Mouse (Mus musculus) lung, postnatal 0 days (tissue): Measurements from ENCODE around the gene Nol8. TPM values are rescaled to one million over a fixed set of nuclear protein-coding genes. Genes with fewer than 3 reads are reported as not detected.

ENCODE experiments used
- ATAC-seq: fragments of 200-750 bp; cut with Nextera tagmentation; 2 replicates; pipeline ENCODE4 v1.8.0; 2017; ENCODE audit warnings: moderate library complexity
- DNase-seq: peaks from one replicate; pipeline ENCODE4 v3.0.0-alpha.2; 2016; ENCODE audit warnings: low spot score
- H3K27ac ChIP-seq: fragments of 300-500 bp; sonication (generic); 2 replicates; pipeline ENCODE4 v1.5.1; 2014; ENCODE audit warnings: antibody characterized with exemption, mild to moderate bottlenecking, low read length, mixed read lengths
- H3K27me3 ChIP-seq: fragments of 300-500 bp; sonication (generic); replicated peaks from 2 replicates; pipeline ENCODE4 v1.6.1; 2014; ENCODE audit warnings: low read length, mixed read lengths; ENCODE audit not compliant: insufficient read depth
- H3K36me3 ChIP-seq: fragments of 300-500 bp; sonication (generic); 2 replicates; pipeline ENCODE4 v1.6.1; 2014; ENCODE audit warnings: low read length, mixed read lengths; ENCODE audit not compliant: insufficient read depth
- H3K4me1 ChIP-seq: fragments of 300-500 bp; sonication (generic); 2 replicates; pipeline ENCODE4 v1.6.1; 2014; ENCODE audit warnings: antibody characterized with exemption, low read depth, low read length, mixed read lengths; ENCODE audit not compliant: insufficient read depth
- H3K4me2 ChIP-seq: fragments of 300-500 bp; sonication (generic); replicated peaks from 2 replicates; pipeline ENCODE4 v1.6.1; 2014; ENCODE audit warnings: low read depth, mild to moderate bottlenecking, low read length, moderate library complexity, mixed read lengths
- H3K4me3 ChIP-seq: fragments of 300-500 bp; sonication (generic); 2 replicates; pipeline ENCODE4 v1.5.1; 2014; ENCODE audit warnings: low read depth, low read length
- H3K9ac ChIP-seq: fragments of 300-500 bp; sonication (generic); replicated peaks from 2 replicates; pipeline ENCODE4 v1.6.1; 2014; ENCODE audit warnings: low read depth, mild to moderate bottlenecking
- H3K9me3 ChIP-seq: fragments of 300-500 bp; sonication (generic); 2 replicates; pipeline ENCODE4 v1.6.1; 2016; ENCODE audit warnings: low read length, mixed read lengths
- CTCF ChIP-seq: IDR thresholded peaks from 2 replicates; pipeline ENCODE4 v1.5.1; 2016; ENCODE audit warnings: antibody characterized with exemption, mild to moderate bottlenecking
- EP300 ChIP-seq: IDR thresholded peaks from 2 replicates; pipeline ENCODE4 v1.6.1; 2016; ENCODE audit warnings: antibody characterized with exemption, mild to moderate bottlenecking, control low read depth
- WGBS: fragments of 180-500 bp; shearing (Covaris S2); extraction: QIAGEN DNeasy Blood & Tissue Kit; methylation state at CpG from one replicate; pipeline ENCODE4 v1.1.7; 2014; 5-methylcytosine and 5-hydroxymethylcytosine counted together
- polyA plus RNA-seq: library from polyadenylated mRNA; unstranded; fragments of >200 nt; fragmentation: Nextera tagmentation; extraction: Ambion mirVana; gene quantifications from 2 replicates; pipeline ENCODE4 v1.2.1, GENCODE M21; 2015

The Nol8 gene
- polyA plus RNA-seq, 1 experiment from 2014 or later, result 9.1 TPM

DNA sequence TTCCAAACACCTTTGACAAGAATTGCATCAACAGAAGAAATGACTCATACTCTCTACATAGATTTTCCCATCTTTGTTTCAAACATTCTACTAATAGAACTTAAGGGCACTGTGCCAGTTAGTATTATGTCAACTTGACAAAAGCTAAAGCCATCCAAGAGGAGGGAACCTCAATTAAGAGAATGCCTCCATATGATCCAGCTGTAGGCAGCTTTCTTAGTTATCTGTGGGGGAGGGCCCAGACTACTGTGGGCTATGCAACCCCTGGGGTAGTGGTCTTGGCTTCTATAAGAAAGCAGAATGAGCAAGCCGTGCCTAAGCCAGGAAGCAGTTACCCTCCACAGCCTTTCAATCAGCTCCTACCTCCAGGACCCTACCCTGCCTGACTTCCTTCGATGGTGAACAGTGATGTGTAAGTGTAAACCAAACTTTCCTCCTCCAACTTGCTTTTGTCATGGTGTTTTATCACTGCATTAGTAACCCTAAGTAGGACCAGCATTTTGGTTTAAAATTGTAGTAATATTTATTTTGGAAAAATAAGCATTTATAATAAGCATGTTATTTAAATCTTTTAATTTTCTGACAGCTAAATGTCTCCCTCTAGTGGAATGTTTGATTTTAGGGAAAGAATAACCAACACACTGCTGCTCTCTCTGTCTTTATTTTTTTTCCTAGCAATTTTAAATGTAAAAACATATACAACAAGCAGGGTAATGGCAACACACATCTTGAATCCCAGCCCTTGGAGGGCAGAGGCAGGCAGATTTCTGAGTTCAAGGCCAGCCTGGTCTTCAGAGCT lies 7.9 kb upstream of the Nol8 start:
- DNase-seq (peak; percentile 89), ATAC-seq (peak; percentile 73)
- 51% methylated on average over 2 of the region's 2 CpGs for WGBS
- Histone ChIP-seq H3K4me3 (no peak overlapping the region), H3K4me1 (no peaks in the 10 kb centered on the region), H3K4me2 (no peak overlapping the region), H3K36me3 (no peaks in the 10 kb centered on the region), H3K9me3 (no peaks in the 10 kb centered on the region), H3K27ac (no peak overlapping the region), H3K9ac (no peak overlapping the region), H3K27me3 (no peaks in the 10 kb centered on the region)
- TF ChIP-seq EP300, result peak; percentile 73
- peak; percentile 64 for TF ChIP-seq CTCF

DNA sequence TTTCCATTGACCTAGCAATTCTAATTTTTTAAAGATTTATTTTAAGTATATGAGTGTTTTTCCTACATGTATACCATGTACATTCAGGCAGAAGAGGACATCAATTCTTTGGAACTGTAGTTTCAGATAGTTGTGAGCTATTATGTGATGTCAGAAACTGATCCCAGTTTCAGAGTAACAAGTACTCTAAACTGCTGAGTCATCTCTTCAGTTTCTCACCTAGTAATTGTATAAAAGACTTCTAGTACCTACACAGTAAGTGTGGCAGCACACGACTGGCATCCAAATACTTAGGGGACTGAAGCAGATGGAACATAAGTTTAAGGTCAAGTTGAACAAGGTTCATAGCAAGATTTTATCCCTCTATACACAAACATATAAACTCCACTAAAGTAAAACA lies 6.9 kb upstream of the Nol8 start:
- H3K36me3 ChIP-seq, result no peaks in the 10 kb centered on the region
- no peaks in the 10 kb centered on the region for H3K9me3 ChIP-seq
- H3K4me1 ChIP-seq, result no peaks in the 10 kb centered on the region
- ATAC-seq (no peak), DNase-seq (no peak)
- no peak for TF ChIP-seq EP300
- no peak for TF ChIP-seq CTCF
- H3K27me3 ChIP-seq, result no peaks in the 10 kb centered on the region
- no peak overlapping the region for H3K4me3 ChIP-seq
- no peak overlapping the region for H3K27ac ChIP-seq
- no peak overlapping the region for H3K9ac ChIP-seq
- no peak overlapping the region for H3K4me2 ChIP-seq
- WGBS, result 84% methylated on average over 1 of the region's 1 CpGs

DNA sequence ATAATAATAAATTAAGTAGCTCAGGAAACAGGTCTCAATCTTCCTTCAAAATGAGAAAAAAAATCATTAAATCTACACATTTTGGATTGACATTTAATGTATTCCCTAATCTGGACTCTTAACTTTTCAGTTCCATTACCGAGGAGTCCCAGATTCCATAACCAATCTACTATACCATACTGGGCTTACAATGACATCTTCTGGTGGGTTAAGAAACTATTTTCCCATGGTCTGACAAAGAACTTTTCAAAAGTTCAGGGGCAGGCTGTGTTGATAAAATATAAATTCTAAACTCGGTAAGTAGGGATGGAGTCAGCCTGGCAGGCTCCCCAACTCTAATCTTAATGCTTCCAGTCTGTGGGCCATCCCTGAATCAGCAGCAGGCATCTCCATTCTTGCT lies 1.7 kb upstream of the Nol8 start:
- 35% methylated on average over 2 of the region's 2 CpGs for WGBS
- DNase-seq (peak; percentile 4), ATAC-seq (no peak)
- H3K9me3 ChIP-seq, result no peaks in the 10 kb centered on the region
- no peak overlapping the region for H3K4me2 ChIP-seq
- H3K27me3 ChIP-seq, result no peaks in the 10 kb centered on the region
- no peak overlapping the region for H3K27ac ChIP-seq
- H3K9ac ChIP-seq, result no peak overlapping the region
- peak; percentile 34; the same call in 1 of the 2 replicates for TF ChIP-seq CTCF
- no peak for TF ChIP-seq EP300
- H3K36me3 ChIP-seq, result no peaks in the 10 kb centered on the region
- H3K4me1 ChIP-seq, result no peaks in the 10 kb centered on the region; the same call in 1 of the 2 replicates
- H3K4me3 ChIP-seq, result no peak overlapping the region

DNA sequence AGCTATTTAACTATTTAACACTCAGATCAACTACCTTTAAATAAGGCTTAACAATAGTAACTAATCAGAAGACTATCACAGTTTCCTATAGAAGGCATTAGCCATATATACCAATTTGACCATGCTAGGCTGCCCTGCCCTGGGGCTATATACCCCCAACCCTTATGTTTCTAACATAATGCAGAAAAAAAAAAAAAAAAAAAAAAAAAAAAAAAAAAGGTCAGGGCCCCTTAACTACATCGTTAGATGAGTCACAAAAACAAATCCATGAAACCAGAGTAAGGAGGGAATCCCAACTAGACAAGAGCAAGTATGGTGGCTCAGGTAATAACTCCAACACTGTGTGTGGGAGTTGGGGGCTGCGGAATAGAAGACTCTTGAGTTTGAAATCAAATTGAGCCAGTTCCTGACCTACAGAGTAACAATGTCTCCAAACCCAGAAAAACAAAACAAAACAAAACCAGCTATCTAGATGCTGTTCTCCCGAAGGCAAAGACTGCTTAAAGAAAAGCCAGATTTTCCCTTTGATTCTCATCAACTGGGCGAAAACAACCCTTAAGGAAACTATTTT lies 1.0 kb upstream of the Nol8 start:
- under 1% methylated on average over 4 of the region's 4 CpGs for WGBS
- Histone ChIP-seq H3K4me2 (peak overlapping the region; percentile 95), H3K4me3 (peak overlapping the region; percentile 57), H3K9me3 (no peaks in the 10 kb centered on the region), H3K4me1 (no peaks in the 10 kb centered on the region; the same call in 1 of the 2 replicates), H3K9ac (no peak overlapping the region), H3K27me3 (no peaks in the 10 kb centered on the region), H3K27ac (no peak overlapping the region), H3K36me3 (no peaks in the 10 kb centered on the region)
- ATAC-seq (no peak), DNase-seq (no peak)
- TF ChIP-seq EP300 (no peak), CTCF (no peak)

DNA sequence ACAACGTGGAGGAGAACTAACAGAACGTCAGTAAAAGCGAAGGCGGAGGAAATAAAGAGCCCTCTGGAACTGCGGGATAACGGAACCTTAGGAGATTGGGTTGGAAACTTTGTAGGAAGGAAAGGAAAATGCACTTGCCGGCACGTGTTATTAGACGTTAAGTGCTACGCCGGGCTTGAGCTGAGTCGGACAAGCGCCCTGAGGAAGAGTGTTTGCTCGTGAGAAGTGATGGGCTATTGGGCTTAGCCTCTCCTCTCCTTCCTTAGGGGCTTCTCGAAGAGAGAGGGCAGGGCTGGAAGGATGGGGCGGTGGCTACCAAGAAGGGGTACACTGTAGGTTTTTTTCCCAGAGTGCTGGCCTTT lies 283 bp downstream of the Nol8 start:
- WGBS, result under 1% methylated on average over 15 of the region's 16 CpGs
- Histone ChIP-seq H3K27me3 (no peaks in the 10 kb centered on the region), H3K9ac (peak overlapping the region; percentile 46), H3K4me1 (no peaks in the 10 kb centered on the region; the same call in 1 of the 2 replicates), H3K27ac (peak overlapping the region; percentile 61), H3K4me2 (peak overlapping the region; percentile 80), H3K9me3 (no peaks in the 10 kb centered on the region), H3K4me3 (peak overlapping the region; percentile 57), H3K36me3 (no peaks in the 10 kb centered on the region)
- TF ChIP-seq CTCF (no peak), EP300 (no peak)
- ATAC-seq, result peak; percentile 83
- peak; percentile 84 for DNase-seq

DNA sequence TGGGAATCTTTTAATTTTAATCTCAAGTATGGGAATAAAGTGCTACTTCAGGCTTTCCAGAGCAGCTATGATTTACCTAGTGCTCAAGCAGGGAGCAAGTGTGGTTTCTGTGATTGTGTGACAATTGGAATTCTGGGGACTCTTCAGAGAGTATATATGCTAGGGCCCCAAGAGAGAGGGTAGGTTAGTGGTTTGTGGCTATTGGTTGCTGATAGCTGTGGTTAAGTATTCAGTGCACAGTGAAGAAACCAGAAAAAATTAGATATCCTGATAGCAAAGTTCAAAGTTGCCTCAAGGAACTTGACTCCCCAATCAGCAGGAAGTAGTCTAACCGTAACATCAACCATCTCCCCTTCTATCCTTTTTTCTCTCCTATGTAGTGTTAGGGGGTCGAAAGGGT lies 24.9 kb downstream of the Nol8 start:
- H3K9ac ChIP-seq, result no peak overlapping the region
- DNase-seq (no peak), ATAC-seq (no peak)
- WGBS, result 82% methylated on average over 2 of the region's 2 CpGs
- peaks cover 3% of the 10 kb centered on the region; the same call in 1 of the 2 replicates for H3K4me1 ChIP-seq
- no peak overlapping the region for H3K27ac ChIP-seq
- no peaks in the 10 kb centered on the region for H3K27me3 ChIP-seq
- TF ChIP-seq EP300 (no peak), CTCF (no peak)
- H3K9me3 ChIP-seq, result no peaks in the 10 kb centered on the region
- H3K4me3 ChIP-seq, result no peak overlapping the region
- H3K36me3 ChIP-seq, result 0 out of 2 replicates have a peak, but pooled peaks cover 5% of the 10 kb centered on the region
- no peak overlapping the region for H3K4me2 ChIP-seq
